Mouse (Mus musculus): Measurements from ENCODE around the gene Tfrc. TPM values are rescaled to one million over a fixed set of nuclear protein-coding genes. Genes with fewer than 3 reads are reported as not detected.

Tfrc gene
- total RNA-seq, 2 experiments from 2014 or later = 192 to 211 TPM

DNA sequence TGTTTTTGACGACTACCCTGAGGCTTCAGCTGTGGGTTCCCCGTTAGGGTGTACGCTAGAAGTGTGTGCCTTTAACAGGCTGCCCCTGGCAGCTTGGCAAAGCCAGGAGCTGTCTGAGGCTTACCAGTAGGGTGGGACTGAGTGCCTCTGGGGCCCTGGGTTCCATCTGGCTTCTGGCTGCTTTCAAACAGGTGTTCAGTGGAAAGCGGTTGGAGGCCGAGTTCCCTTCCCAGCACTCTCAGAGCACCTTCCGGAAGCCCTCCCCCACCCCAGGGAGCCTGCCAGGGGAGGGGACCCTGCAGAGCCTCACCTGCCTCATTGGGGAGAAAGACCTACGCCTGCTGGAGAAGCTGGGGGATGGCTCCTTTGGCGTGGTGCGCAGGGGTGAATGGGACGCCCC lies 59.3 kb downstream of the Tfrc start:
- DNase-seq = no peak

- peak; percentile 36 for DNase-seq
Measured at GRCm38 (mm10) chr16:32668472-32668871, 59.8 kb downstream of the Tfrc start.

GRCm38 (mm10) chr16:32669243-32669642 lies 60.5 kb downstream of the Tfrc start:
- no peak for DNase-seq

DNA sequence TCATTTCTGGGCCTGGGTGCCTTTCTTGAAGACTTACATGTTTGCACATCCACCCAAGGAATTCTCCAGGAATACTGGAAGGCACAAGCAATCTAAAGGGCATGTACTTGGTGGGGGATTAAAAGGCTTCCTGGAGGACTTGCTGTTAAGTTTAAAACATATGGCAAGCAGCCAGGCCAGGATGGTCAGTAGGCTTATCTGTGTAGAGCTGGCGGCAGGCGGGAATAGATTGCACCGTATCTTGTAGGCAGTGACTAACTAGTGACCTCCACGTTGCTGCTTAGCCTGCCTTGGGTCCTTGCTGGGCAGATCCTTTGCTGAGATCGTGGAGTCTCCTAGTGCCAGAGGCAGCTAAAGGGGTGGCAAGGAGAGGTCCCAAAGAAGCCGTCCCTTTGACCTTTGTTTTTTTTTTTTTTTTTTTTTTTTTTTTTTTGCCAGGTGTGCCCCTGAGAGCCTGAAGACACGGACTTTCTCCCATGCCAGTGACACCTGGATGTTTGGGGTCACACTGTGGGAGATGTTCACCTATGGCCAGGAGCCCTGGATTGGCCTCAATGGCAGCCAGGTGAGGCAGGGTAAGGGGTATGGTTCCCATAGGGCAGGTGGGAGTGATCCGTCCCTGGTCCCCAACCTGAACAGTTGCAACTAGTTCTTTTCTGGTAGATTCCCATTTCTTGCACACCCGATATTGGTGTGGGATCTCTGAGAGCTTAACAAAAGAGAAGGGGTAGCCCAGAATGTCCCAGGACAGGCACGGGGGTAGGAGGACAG lies 61.8 kb downstream of the Tfrc start:
- no peak for DNase-seq

DNA sequence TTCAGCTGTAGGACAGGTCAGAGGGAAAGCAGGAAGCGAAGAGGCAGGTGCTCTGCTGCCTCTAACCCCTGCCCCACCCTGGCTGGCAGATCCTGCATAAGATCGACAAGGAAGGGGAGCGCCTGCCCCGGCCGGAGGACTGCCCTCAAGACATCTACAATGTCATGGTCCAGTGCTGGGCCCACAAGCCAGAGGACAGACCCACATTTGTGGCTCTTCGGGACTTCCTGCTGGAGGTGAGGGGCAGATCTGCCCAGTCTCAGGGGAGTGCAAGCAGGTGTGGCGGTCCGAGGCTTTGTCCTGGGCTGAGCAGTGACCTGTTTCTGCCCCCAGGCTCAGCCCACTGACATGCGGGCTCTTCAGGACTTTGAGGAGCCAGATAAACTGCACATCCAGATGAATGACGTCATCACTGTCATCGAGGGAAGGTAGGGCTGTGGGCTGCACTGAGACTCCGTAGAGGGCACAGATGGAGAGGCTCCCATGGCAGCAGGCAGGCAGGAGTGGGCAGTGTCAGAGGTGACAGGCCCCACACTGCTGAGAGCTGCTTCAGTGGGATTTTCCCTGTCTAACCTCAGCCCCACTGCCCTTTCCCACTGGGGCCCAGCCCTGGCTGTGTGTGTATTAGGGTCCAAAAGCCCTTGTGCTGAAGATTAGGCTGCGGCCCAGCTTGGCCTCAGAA lies 62.6 kb downstream of the Tfrc start:
- no peak for DNase-seq

DNA sequence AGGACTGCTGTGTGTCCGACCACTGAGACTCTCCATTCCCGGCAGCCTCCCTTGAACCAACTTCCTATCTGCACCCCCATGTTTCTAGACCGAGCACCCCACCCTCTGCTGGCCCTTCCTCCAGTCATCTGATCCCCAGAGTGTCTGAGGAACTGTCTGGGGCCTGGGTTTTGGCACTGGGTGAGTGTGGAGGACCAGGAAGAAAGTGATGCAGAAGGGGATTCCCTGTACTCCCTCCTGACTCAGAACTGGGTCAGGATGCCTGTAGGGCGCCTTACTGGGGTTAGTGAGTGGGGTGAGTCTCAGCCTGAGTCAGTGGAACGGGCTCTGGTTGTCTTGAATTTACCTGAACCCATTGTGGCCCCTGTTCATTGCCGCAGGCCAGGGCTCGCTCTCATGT lies 63.5 kb downstream of the Tfrc start:
- no peak for DNase-seq

DNA sequence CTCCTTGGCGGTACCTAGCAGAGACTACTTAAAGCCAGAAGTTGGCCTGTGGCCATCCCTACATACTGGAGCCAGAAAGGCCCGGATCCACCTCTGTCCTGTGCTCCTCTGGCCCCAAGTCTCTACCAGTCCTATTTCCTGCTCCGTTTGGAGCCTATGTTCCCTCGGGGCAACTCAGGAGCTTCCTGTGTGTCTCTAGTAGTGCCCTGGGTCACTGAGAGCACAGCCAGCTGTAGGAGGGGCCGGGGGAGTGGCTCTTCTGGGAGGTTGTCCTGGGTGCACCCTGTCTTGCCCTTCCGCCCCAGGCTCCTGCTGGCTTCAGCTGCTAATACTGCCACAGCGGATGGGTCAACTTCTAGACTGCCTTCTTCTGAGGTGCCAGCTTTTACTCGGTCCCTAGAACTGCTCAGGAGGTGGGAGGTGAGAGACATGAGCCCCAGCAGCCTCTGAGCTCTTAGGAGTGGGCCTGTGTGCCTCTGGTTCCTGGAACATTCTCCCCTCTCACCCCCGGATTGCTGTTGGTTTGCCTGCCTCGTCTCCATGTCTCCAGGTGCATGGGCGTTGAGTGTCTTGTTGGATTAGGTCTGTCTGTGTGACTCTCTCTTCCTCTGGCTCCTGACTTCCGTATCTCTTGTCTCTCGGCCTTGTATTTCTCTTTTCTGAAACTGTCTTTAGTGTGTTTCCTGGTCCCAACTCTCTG lies 64.3 kb downstream of the Tfrc start:
- peak; percentile 68 for DNase-seq

GRCm38 (mm10) chr16:32674121-32674740 lies 65.5 kb downstream of the Tfrc start:
- peak; percentile 3 for DNase-seq

- DNase-seq = no peak
Measured at GRCm38 (mm10) chr16:32677040-32677700, 68.5 kb downstream of the Tfrc start.

- DNase-seq = no peak
Measured at GRCm38 (mm10) chr16:32677903-32678302, 69.2 kb downstream of the Tfrc start.

DNA sequence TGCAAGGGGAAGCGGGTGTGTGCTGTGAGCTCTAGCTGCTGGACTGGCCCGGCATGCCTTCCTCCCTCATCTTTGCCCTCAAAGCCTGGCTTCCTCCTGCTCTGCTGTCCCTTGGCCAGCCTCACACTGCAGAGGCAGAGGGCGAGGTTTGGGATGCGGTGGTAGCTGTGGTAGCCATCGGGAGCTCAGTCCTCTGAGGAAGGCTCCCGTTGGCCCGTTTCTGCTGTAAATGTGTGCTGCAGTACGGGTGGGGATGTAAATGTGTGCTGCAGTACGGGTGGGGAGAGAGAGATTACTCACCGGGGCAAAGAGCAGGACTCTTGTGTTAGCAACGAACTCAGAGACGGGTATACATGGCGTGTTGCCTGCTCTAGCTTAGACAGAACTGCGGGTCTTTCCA lies 70.1 kb downstream of the Tfrc start:
- peak; percentile 3 for DNase-seq

DNA sequence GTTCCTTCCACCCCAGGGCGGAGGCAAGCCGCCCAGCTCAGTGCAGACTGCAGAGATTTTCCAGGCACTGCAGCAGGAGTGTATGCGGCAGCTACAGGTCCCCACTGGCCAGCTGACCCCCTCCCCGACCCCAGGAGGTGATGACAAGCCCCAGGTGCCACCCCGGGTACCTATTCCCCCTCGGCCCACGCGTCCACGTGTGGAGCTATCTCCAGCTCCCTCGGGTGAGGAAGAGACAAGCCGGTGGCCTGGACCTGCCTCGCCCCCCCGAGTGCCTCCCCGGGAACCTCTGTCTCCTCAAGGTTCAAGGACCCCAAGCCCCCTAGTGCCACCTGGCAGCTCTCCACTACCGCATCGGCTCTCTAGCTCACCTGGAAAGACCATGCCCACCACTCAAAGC lies 71.3 kb downstream of the Tfrc start:
- DNase-seq = peak; percentile 8

- DNase-seq = no peak
Measured at GRCm38 (mm10) chr16:32680806-32681205, 72.1 kb downstream of the Tfrc start.

GRCm38 (mm10) chr16:32682194-32682593 lies 73.5 kb downstream of the Tfrc start:
- no peak for DNase-seq

Other genes starting within 250 kb of the Tfrc start
- gene Tm4sf19, start 208.4 kb upstream of the Tfrc start, total RNA-seq (2021) = not detected
- 1 to 10 TPM; 4.1 to 4.3 TPM for gene Tctex1d2, start 189.2 kb upstream of the Tfrc start, total RNA-seq (2021)
- gene Pcyt1a, start 178.0 kb upstream of the Tfrc start, total RNA-seq (2021) = 100 to 1,000 TPM in 1 of 2 experiments, 10 to 100 TPM in 1; 95.5 to 104 TPM
- not detected for gene Slc51a, start 121.0 kb upstream of the Tfrc start, total RNA-seq (2021)
- gene Zdhhc19, start 112.7 kb upstream of the Tfrc start, total RNA-seq (2021) = not detected
- 10 to 100 TPM; 35.7 to 41.4 TPM for gene Tnk2, start 35.0 kb downstream of the Tfrc start, total RNA-seq (2021)
- under 1 TPM; 0.08 to 0.43 TPM for gene Muc4, start 127.0 kb downstream of the Tfrc start, total RNA-seq (2021)
- gene Muc20, start 188.5 kb downstream of the Tfrc start, total RNA-seq (2021) = under 1 TPM; 0.28 to 0.64 TPM
- not detected for gene Smbd1, start 201.6 kb downstream of the Tfrc start, total RNA-seq (2021)

Measured in gastrocnemius, postnatal 25 days (tissue).